Mouse (Mus musculus): ENCODE measurements around the gene Gclc.

DNA sequence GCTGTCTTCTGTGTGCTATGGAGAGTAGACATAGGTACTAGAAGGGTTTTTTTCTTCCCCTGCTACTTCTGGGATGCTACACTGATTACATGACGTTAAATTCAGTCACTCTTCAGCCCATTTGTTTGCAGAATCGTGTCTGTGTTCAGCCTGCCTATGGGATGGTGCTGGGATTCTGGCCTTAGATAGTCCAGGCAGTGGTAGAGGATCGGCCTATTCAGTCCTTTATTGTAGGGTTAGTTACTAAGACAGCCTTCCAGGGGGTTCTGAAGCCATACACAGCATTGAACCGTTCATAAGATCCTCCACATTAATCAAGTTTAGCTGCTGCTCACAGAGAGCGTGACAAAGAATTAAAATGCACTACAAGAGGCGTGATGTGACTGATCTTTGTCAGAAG is 16.6 kb downstream of the Gclc start:
- TF ChIP-seq CEBPB (IDR thresholded peaks at IDR 0.05; ENCODE audit: low read depth) (no peak), CTCF (IDR thresholded peaks at IDR 0.05; ENCODE audit: control insufficient read depth, insufficient read depth, insufficient read length) (no peak), MAX (IDR thresholded peaks at IDR 0.05) (no peak), USF1 (IDR thresholded peaks at IDR 0.05; ENCODE audit: low read depth) (no peak), MYOG (IDR thresholded peaks at IDR 0.05; ENCODE audit: control insufficient read depth, extremely low read depth, insufficient read length) (no peak), MYOD1 (IDR thresholded peaks at IDR 0.05; ENCODE audit: control insufficient read depth, insufficient read length, low read depth) (no peak), FOSL1 (IDR thresholded peaks at IDR 0.05; ENCODE audit: insufficient read depth, low read length, poor library complexity, severe bottlenecking) (no peak)
